Mouse (Mus musculus): ENCODE results near the gene Tut1.

DNA sequence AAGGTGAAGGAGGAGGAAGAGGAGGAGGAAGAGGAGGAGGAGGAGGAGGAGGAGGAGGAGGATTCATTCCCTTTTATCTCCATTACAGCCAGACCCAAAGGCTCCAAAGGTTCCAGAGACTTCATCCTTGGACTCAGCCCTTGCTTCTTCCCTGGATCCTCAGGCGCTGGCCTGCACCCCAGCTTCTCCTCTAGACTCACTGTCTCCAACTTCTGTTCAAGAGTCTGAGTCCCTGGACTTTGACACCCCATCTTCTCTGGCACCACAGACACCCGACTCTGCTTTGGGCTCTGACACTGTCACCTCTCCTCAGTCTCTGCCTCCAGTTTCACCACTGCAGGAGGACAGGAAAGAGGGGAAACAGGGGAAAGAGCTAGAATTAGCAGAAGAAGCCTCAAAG is 8.6 kb downstream of the Tut1 start:
- TF ChIP-seq NELFE (IDR thresholded peaks at IDR 0.05; ENCODE audit: low read depth, low read length) (no peak), MAX (IDR thresholded peaks at IDR 0.05; ENCODE audit: low read length) (no peak), USF1 (IDR thresholded peaks at IDR 0.05; ENCODE audit: low read depth, low read length) (no peak), CTCF (IDR thresholded peaks at IDR 0.05 in 2 of 3, conservative IDR thresholded peaks at IDR 0.05 in 1 of 3; ENCODE audit: control insufficient read depth in 1 of 3, insufficient read depth in 1 of 3, low read depth in 2 of 3, low read length in 3 of 3, poor library complexity in 1 of 3, severe bottlenecking in 1 of 3) (no peak), MYC (IDR thresholded peaks at IDR 0.05; ENCODE audit: low read depth, low read length) (no peak), TAL1 (IDR thresholded peaks at IDR 0.05; ENCODE audit: low read length) (no peak), EP300 (IDR thresholded peaks at IDR 0.05; ENCODE audit: low read depth in 1 of 2, low read length in 2 of 2) (no peak), POLR2A (IDR thresholded peaks at IDR 0.05; ENCODE audit: control insufficient read depth in 1 of 2, insufficient read depth in 1 of 2, low read depth in 1 of 2, low read length in 2 of 2, poor library complexity in 1 of 2) (no peak)

All from MEL (cell line).